In genomic region chr19:24554425-24554824, GRCm38 (mm10) we compare ENCODE assay signal across 9 mouse cellular contexts. TPM values are rescaled to one million over a fixed set of nuclear protein-coding genes. Genes with fewer than 3 reads are reported as not detected.
DNase-seq lines count a peak whose midpoint lies in the region; ATAC-seq lines count a peak whose summit lies in the region.
"Had no signal": no experiment of that assay in that cellular context is flagged by ENCODE, and none has a peak within 500 bp of the region (broad histone marks: within the 10 kb centered on the region; RNA-seq: fewer than 3 reads in every experiment).

No protein-coding gene starts in this region.

- no peaks in the 10 kb centered on the region for H3K9me3 ChIP-seq in liver, embryonic 11.5 days (ENCODE audit: control insufficient read depth, low read length)
- H3K9me3 ChIP-seq in forebrain, embryonic 12.5 days, result no peaks in the 10 kb centered on the region
- no peaks in the 10 kb centered on the region for H3K9me3 ChIP-seq in intestine, embryonic 14.5 days (ENCODE audit: control insufficient read depth, low read length)
- H3K9me3 ChIP-seq in neural tube, embryonic 13.5 days, result no peaks in the 10 kb centered on the region
- H3K9me3 ChIP-seq: limb, embryonic 15.5 days had no signal

- no peak overlapping the region for H3K27ac ChIP-seq in liver, embryonic 11.5 days (ENCODE audit: low read depth, low read length)
- no peak overlapping the region for H3K27ac ChIP-seq in forebrain, embryonic 12.5 days
- H3K27ac ChIP-seq in intestine, embryonic 14.5 days (ENCODE audit: low read depth), result 0 out of 2 replicates have a peak overlapping the region, but pooled peaks have one; percentile 22
- no peak overlapping the region for H3K27ac ChIP-seq in neural tube, embryonic 13.5 days (replicated peaks)
- H3K27ac ChIP-seq: limb, embryonic 15.5 days had no signal

- peak overlapping the region; percentile 82 for H3K4me3 ChIP-seq in liver, embryonic 11.5 days (ENCODE audit: low read depth, low read length)
- peak overlapping the region; percentile 81 for H3K4me3 ChIP-seq in forebrain, embryonic 12.5 days (replicated peaks)
- peak overlapping the region; percentile 80 for H3K4me3 ChIP-seq in intestine, embryonic 14.5 days (ENCODE audit: low read depth, low read length)
- H3K4me3 ChIP-seq in neural tube, embryonic 13.5 days, result peak overlapping the region; percentile 80; the same call in 1 of the 2 replicates

- no peak for DNase-seq in liver, embryonic 11.5 days (ENCODE audit: low spot score)
- no peak for DNase-seq in liver
- peak; percentile 51 for DNase-seq in intestine, embryonic 14.5 days (ENCODE audit: low spot score)
- DNase-seq in adrenal gland, postnatal 4 days (ENCODE audit: low spot score in 2 of 2), result no peak
- DNase-seq in urinary bladder, postnatal 4 days (ENCODE audit: low spot score in 2 of 2), result no peak
- no peak for DNase-seq in kidney, adult 9 months

- no peak for ATAC-seq in liver, embryonic 11.5 days (replicated peaks; ENCODE audit: low FRiP score)
- no peak for ATAC-seq in forebrain, embryonic 12.5 days (ENCODE audit: low FRiP score)
- no peak for ATAC-seq in intestine, embryonic 14.5 days (replicated peaks; ENCODE audit: low FRiP score, low TSS enrichment, low read depth)
- no peak for ATAC-seq in neural tube, embryonic 13.5 days (ENCODE audit: low read depth)

- peaks cover 5% of the 10 kb centered on the region; the same call in 1 of the 2 replicates for H3K4me1 ChIP-seq in liver, embryonic 11.5 days (replicated peaks; ENCODE audit: control insufficient read depth, insufficient read depth, low read length)
- H3K4me1 ChIP-seq in forebrain, embryonic 12.5 days, result peaks cover 31% of the 10 kb centered on the region
- H3K4me1 ChIP-seq in intestine, embryonic 14.5 days (replicated peaks; ENCODE audit: control insufficient read depth, insufficient read depth, low read length), result peaks cover 14% of the 10 kb centered on the region; the same call in 1 of the 2 replicates
- peaks cover 25% of the 10 kb centered on the region for H3K4me1 ChIP-seq in neural tube, embryonic 13.5 days (replicated peaks)

- peak overlapping the region; percentile 98 for H3K4me2 ChIP-seq in liver, embryonic 11.5 days
- H3K4me2 ChIP-seq in forebrain, embryonic 12.5 days, result peak overlapping the region; percentile 93
- peak overlapping the region; percentile 88 for H3K4me2 ChIP-seq in intestine, embryonic 14.5 days (ENCODE audit: low read length)
- H3K4me2 ChIP-seq in neural tube, embryonic 13.5 days, result peak overlapping the region; percentile 97

- WGBS in liver, embryonic 11.5 days, result 25% methylated on average over 4 of the region's 4 CpGs
- 23% methylated on average over 4 of the region's 4 CpGs for WGBS in forebrain, embryonic 12.5 days
- 24% methylated on average over 4 of the region's 4 CpGs for WGBS in intestine, embryonic 14.5 days
- WGBS in neural tube, embryonic 13.5 days, result 25% methylated on average over 4 of the region's 4 CpGs

- H3K27me3 ChIP-seq in liver, embryonic 11.5 days (replicated peaks; ENCODE audit: control insufficient read depth, insufficient read depth, low read length), result 0 out of 2 replicates have a peak, but pooled peaks cover 2% of the 10 kb centered on the region
- H3K27me3 ChIP-seq in forebrain, embryonic 12.5 days, result peaks cover 43% of the 10 kb centered on the region
- peaks cover 30% of the 10 kb centered on the region for H3K27me3 ChIP-seq in intestine, embryonic 14.5 days (replicated peaks; ENCODE audit: control insufficient read depth, insufficient read depth, low read length)
- peaks cover 24% of the 10 kb centered on the region for H3K27me3 ChIP-seq in neural tube, embryonic 13.5 days

- H3K9ac ChIP-seq in liver, embryonic 11.5 days (ENCODE audit: low read depth, low read length), result peak overlapping the region; percentile 85
- no peak overlapping the region for H3K9ac ChIP-seq in forebrain, embryonic 12.5 days
- no peak overlapping the region for H3K9ac ChIP-seq in intestine, embryonic 14.5 days (ENCODE audit: low read length)
- H3K9ac ChIP-seq in neural tube, embryonic 13.5 days, result no peak overlapping the region
- H3K9ac ChIP-seq: limb, embryonic 15.5 days had no signal

- no peaks in the 10 kb centered on the region for H3K36me3 ChIP-seq in liver, embryonic 11.5 days (ENCODE audit: control insufficient read depth, insufficient read depth, low read length)
- no peaks in the 10 kb centered on the region for H3K36me3 ChIP-seq in forebrain, embryonic 12.5 days (replicated peaks)
- H3K36me3 ChIP-seq in intestine, embryonic 14.5 days (ENCODE audit: control insufficient read depth, insufficient read depth, low read length), result no peaks in the 10 kb centered on the region
- no peaks in the 10 kb centered on the region for H3K36me3 ChIP-seq in neural tube, embryonic 13.5 days
- H3K36me3 ChIP-seq: limb, embryonic 15.5 days had no signal

RNA-seq across cellular contexts. Expression of gene Pip5k1b, which starts 1.2 kb away (rescaled TPM):
- polyA plus RNA-seq in liver, embryonic 11.5 days (2014; fragmentation: Nextera tagmentation; extraction: Ambion mirVana), result 5.6 and 7.1 TPM in 2 replicates
- polyA plus RNA-seq in forebrain, embryonic 12.5 days (2016; fragmentation: Nextera tagmentation; extraction: Ambion mirVana), result 1.5 and 1.7 TPM in 2 replicates
- 12.4 and 12.6 TPM in 2 replicates for polyA plus RNA-seq in intestine, embryonic 14.5 days (2014; fragmentation: Nextera tagmentation; extraction: Ambion mirVana)
- 0.82 and 1.4 TPM in 2 replicates for polyA plus RNA-seq in neural tube, embryonic 13.5 days (2015; fragmentation: Nextera tagmentation; extraction: Ambion mirVana)
- 10 to 100 TPM; 21.2 to 23.4 TPM for total RNA-seq in adrenal gland, postnatal 4 days (2021)
